Mouse (Mus musculus) embryo, embryonic 9.5 days (tissue): ENCODE results near the gene Ppfia1.

Source experiments
- DNase-seq: peaks from one replicate; pipeline ENCODE4 v3.0.0-alpha.2; 2017; ENCODE audit errors: extremely low spot score

Gene Ppfia1

GRCm38 (mm10) chr7:144432920-144433319 is 120.6 kb downstream of the Ppfia1 start:
- no peak for DNase-seq

GRCm38 (mm10) chr7:144427460-144427859 is 126.1 kb downstream of the Ppfia1 start:
- DNase-seq: no peak
